Mouse (Mus musculus) left cerebral cortex, adult 9 months (tissue): Measurements from ENCODE around the gene Epn3.

Experiments used
- DNase-seq, 2 experiments: peaks; one replicate each; pipeline ENCODE4 v3.0.0; 2022; ENCODE audit warnings: low spot score in 2 of 2

Gene Epn3

DNA sequence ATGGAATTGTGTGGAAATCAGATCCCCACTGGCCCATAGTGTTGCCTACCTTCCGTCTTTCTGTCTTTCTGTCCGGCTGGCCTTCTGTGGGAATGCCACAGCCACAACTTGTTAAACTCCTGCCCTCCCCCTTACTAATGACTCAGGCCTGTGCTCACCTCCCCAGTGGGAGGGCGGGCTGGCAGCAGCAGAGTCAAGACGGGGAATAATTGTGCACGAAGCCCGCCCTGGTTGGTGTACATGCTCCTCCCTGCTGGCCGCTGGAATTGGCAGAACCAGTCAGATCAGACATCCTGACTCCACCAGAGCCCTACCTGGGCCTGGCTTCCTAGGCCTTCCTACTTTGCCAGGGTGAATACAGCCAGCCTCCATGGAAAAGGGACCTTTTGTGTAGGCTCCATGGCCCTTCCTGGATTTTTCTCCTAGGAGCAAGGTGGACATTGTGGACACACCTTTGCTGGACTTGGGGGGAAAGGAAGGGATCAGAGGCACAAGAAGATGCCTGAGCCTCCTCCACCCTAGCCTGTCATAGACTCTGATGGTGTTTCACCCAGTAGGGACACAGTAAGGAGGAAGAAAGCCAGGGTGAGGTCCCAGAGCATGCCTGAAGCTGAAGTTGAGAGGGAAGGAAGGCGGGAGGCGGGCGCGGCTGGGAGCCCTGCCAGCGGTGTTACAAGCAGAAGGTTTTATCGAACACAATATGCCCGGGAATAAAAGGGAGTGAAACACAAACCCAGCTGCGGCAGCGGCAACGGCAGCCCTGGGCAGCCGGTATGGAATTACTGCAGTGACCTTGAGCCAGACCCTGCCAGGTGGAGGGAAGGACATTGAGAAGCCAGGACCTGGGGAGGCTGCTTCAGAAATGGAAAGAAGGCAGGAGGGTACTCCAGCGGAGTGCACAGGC lies 1.4 kb downstream of the Epn3 start:
- DNase-seq: peak in 1 of 2 experiments; percentile 63

DNA sequence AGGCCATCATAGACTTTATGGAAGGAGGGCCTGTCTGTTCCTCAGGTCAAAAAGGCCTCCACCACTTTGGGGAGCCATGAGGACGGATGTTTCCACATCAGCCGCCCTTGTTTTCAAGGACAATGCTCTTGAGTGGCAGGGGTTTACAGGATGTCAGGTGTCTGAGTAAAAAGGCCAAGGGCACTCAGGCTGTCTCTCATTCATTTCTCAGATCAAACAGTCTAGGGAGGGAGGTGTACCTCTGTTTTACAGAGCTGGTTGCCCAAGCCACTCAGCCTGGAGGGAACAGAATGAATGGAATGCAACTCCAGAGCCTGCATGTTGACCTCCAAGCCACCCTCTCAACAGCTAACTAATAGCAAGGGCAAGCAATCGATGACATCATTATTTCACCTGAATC lies 4.4 kb downstream of the Epn3 start:
- no peak for DNase-seq

GRCm38 (mm10) chr11:94491749-94492099 lies 8.1 kb downstream of the Epn3 start:
- no peak for DNase-seq

DNA sequence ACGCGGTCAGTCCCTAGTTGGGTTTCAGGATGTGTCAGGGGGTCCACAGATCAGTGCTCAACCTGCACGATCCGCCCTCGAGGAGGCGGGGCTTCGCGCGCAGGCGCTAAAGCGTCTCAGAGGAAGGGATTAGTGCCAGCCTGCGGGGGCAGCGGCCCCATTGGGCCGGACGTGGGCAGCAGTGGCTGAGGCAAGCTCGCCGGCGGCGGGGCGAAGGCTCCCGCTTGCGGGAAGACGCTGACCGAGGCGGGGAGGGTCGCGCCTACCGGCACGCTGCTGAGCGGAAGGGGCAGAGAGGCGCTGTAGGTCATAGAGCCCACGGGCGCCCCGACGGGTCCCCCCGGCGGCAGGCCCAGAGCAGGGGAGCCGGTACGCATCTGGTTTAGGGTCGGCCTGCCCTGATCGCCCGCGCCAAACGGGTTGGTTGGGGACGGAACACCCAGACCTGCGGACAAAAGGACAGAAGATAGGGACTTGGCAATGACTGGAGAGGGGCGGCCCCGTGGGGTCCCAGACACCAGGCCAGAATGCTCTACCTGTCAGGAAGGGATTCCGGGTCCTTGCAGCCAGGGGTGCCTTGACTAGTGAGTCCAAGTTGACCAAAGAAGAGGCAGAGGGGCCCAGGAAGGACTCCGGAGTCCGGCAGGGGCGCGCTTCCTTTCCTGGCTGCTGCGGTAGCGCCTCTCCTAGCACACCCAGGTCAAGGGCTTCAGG lies 8.6 kb downstream of the Epn3 start:
- peak in 1 of 2 experiments; percentile 53 for DNase-seq

- DNase-seq: no peak
These were observed 10.0 kb downstream of the Epn3 start for GRCm38 (mm10) chr11:94489745-94490144.

- no peak for DNase-seq
These were observed 10.8 kb downstream of the Epn3 start for GRCm38 (mm10) chr11:94488767-94489533.

DNA sequence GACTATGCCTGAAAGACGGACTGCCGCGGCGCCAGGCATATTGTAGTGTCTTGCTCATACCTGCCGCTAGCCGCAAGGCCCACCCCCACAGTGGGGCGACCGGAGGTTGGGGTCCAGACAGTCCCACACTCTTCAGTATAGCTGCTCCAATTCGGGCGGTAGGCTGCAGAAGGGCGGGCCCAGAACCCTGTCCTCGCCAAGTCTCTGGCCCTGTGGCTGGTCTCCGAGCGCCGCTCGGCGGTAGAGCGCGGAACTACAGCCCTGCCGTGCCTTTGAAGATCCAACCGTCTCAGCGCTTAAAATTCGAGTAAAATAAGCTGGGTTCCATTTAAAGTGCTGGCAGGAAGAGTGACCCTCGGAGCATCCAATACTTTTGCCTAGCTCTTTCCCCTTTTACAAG lies 13.8 kb downstream of the Epn3 start, which contains the start of gene Spata20:
Spata20 (minus strand) TSS at position 179 of the 400 bp plus-strand sequence.
- DNase-seq: peak in 1 of 2 experiments; percentile 93

DNA sequence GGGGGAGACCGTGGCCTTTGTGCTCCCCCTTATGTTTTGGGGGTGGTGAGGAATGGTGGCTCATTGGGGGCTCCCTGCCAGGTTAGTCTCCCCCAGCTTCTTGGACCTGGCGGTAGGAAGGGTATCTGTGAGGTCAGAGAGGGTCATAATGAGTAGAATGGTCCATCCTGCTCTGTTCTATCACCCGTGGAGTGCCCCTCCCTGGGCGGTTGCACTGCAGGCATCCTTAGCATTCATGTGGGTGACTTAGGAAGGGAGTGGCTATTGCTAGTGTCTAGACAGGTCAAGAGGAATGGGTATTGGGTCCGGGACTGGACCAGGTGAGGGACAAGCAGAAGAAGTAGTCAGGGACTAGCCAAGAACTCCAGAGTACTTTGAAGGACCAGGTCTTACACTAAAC lies 14.6 kb downstream of the Epn3 start:
- no peak for DNase-seq

DNA sequence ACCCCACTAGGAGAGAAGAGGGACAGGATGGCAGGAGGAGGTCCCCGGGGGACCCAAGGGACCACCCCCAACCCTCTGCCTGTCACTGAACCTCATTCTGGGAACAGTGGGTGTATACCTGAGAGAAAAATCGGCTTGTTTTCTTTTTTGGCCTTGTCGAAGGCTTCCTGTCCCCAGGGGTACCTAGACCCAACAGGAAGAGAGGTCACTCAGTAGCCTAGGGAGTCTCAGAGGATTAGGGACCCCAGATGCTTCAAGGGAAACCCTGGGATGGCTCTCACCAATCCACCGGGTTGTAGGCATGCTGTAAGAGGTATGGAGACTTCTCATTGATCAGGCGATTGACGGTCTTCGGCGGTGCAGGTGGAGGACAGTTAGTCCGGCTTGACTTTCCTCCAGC lies 15.1 kb downstream of the Epn3 start:
- no peak for DNase-seq

DNA sequence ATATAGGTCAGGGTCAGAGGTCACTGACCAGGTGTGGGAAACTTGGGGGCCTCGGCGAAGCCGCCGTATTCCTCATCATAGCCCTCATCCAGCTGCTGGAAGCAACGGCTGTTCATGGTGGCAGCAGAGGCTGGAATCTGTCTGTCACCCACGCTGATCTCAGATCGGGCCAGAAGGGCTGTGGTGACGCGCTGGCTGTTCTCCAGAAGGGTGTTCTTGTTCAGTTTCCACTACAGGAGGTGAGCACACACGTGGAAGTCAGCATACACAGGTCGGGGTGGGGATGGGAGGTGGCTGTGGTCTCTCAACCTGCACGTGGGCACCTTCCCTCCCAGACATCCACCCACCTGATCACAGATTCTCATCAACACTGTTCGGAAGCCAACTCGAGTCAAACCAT lies 15.9 kb downstream of the Epn3 start:
- DNase-seq: no peak

DNA sequence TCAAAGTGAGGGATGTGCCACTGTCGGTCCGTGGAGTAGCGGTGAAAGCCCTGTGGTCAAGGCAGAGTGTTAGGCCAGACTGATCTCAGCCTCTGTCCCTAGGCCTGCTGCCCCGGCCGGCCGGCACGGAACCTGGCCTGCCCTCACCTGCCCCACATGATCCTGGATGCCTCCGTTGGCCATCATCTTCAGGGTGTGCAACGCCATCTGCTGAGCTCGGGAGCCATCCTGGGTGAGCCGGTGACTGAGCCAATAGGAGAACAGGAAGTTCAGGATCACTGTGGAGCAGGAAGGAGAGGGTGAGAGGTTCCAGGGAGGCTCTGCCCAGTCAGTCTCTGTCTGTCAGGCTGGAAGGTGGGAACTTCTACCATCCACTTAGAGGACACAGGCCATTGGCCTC lies 16.3 kb downstream of the Epn3 start:
- no peak for DNase-seq

DNA sequence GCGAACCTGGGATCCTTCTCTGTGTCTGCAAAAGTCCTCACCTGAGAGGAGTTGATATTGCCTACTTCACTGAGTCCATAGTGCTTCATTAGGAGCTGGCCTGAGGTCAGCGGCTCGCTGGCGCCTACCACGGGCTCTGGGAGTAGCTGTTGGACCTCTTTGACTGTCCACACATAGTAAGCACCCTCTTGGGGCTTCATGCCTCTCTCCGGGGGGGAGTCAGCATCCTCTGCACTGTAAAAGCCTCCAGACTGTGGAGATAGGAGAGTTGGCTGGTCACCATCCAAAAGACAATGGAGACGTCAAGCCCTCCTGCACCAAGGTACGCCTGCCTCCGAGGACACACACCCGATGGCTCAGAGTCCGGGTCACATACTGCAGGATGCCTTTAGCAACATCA lies 17.0 kb downstream of the Epn3 start:
- no peak for DNase-seq

- no peak for DNase-seq
These were observed 17.8 kb downstream of the Epn3 start for GRCm38 (mm10) chr11:94481963-94482362.

GRCm38 (mm10) chr11:94480382-94480781 lies 19.4 kb downstream of the Epn3 start:
- DNase-seq: no peak

DNA sequence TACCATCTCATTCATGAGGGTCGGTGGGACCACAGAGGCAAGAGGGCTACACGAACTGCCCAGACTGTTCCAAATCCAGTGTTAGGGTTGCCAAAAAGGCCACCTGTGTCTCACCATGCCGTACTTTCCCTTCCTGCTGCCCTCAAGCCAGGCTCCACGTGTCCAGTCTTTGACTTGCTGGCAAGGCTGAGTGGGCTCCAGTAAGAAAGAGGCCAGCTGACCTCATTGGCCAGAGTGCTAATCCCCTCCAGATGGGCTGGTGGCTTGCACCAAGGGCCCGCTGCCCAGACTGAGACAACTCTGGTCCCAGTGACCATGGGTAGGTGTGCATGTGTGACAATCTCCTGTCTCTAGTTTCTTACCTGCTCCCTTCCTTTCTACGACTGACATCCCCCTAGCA lies 22.1 kb downstream of the Epn3 start:
- no peak for DNase-seq

DNA sequence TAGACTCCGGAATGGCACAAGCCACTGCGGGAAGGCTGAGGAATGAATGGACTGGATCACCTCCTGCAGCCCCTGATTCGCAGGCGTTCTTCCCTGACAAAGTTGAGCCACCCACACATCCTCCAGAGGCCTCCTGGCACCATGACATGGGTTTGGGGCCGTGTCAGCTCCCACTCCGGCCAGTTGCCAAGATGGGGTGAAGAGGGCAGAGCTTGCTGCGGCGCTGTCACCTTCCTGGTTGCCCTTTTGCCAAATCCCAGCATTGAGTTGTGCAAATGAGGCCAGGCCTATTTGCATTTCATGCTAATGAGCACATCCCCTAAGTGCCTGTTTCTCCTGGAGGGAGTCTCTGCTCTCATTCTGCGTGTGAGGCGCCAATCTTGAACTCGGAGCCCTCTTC lies 24.1 kb downstream of the Epn3 start:
- no peak for DNase-seq

DNA sequence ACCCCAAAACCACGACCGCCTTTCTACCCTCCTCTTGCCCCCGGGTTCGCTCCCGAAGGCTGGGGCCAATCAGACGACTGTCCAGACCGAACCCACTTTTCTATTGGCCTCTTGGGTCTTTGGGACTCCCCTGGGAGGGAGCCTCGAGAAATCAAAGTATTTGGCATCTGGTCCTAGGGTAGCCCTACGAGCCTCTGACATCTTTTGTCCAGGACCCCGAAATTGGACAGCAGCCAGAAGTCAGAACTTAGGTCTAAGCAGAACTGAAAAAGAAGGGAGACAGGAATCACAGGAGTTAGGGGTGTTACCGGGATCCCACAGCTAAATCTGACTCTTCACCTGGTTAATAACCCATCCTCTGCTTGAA lies 25.2 kb downstream of the Epn3 start:
- no peak for DNase-seq

DNA sequence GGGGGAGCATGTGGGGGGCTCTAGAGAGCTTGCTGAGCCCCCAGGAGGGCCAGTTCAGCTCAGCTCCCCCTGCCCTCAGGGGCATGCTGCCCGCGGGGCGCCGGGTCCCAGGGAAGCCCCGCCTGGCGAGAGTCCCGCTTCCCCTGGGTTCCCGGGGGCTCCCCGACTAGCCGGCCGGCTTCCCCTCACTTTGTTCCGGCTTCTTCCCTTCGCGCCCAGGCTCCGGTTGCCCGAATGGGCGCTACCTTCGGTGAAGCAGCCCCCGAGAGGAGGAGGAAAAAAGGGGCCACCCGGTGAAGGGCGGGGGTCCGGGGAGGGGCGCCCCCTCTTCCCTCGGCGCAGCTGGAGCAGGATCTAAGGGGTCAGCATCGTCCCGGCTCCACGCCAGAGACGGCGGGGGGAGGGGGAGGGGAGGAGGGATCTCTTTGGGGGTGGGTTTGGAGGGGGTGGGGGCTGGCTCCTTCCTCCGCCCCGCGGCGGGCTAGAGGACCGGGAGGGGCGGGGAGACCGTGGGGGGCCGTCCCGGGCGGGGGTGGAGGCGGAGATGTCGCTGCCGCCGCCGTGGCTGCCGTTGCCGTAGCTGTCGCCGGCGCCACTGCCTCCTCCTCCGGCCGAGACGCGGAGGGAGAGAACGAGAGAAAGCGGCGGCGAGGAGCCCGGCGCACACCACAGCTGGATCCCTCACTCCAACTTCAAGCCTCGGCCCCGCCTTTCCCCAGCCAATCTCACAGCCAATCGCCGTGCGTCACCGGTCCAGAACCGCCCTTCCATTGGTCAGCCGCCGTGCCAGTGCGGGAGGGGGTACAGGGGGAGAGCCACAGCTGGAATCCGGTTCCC lies 25.8 kb downstream of the Epn3 start, which contains the start of gene Cacna1g:
Cacna1g (minus strand) TSS at position 492 of the 837 bp plus-strand sequence.
- DNase-seq: peak; percentile 64 to 88

GRCm38 (mm10) chr11:94472916-94473706 lies 26.7 kb downstream of the Epn3 start:
- no peak for DNase-seq

DNA sequence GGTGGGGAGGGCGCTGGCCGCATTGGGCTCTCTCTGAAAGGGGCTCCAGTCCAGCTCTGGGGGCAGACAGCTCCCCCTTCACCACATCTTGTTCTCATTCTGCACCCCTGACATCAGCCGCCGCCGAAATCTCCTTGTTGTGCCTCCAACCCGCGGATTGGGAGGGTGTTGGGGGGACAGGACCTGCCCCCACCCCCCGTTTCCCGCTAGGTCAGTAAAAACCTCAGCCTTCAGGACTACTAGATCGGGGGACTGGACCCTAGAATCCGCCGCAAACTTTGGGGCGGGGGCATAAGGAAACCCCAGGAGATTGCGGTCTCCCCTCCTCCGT lies 27.2 kb downstream of the Epn3 start:
- no peak for DNase-seq
